Mouse (Mus musculus) liver, postnatal 0 days (tissue): ENCODE measurements around the gene Mrpl36.

ENCODE experiments used
- CTCF ChIP-seq: sonication (generic); IDR thresholded peaks from 2 replicates; pipeline ENCODE4 v1.5.1; 2016; ENCODE audit warnings: antibody characterized with exemption, low read depth
- EP300 ChIP-seq: IDR thresholded peaks from 2 replicates; pipeline ENCODE4 v1.6.1; 2016; ENCODE audit warnings: antibody characterized with exemption, low read depth, mild to moderate bottlenecking

DNA sequence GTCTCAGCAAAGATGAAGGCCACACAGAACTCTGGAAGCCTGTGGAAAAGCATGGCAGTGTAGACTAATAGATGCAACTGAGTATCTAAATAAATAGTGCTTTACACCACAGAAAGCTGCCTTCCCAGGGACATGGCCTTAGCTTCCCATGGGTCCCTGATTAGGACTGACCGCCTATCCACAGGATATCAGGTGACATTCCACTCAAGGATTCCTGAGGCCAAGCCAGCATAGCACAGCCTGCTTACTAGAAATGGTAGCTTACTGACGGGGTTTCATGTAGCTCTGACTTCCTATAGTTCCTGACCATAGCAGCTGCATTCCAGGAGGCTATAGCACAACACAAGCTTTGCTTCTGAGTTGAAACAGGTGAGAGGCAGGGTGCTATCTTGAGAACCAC is 45.9 kb upstream of the Mrpl36 start:
- TF ChIP-seq CTCF: no peak
- TF ChIP-seq EP300: no peak
